Mouse (Mus musculus) mouse trophoblast stem cell (cell line): ENCODE results near the gene Irx5.

ENCODE experiments used
- in situ Hi-C, 2 experiments: fragments of 300-500 bp; cut with MseI, MboI; formaldehyde crosslinking; loops; 2 replicates in 1 of 2; 3 replicates in 1 of 2; pipeline ENCODE4 v1.15.1; 2025

The Irx5 gene

GRCm38 (mm10) chr8:92357398-92357981 is at the start of gene Irx5:
Irx5 (plus strand) TSS chr8:92357625.
- in situ Hi-C loops: no loop called here

GRCm38 (mm10) chr8:92312178-92312577 is 45.2 kb upstream of the Irx5 start:
- in situ Hi-C loops: no loop called here

GRCm38 (mm10) chr8:92313707-92314106 is 43.7 kb upstream of the Irx5 start:
- in situ Hi-C loops: no loop called here

- in situ Hi-C loops: no loop called here
These were observed 33.7 kb upstream of the Irx5 start for GRCm38 (mm10) chr8:92323751-92324150.

GRCm38 (mm10) chr8:92327176-92327575 is 30.2 kb upstream of the Irx5 start:
- in situ Hi-C loops: no loop called here

GRCm38 (mm10) chr8:92329273-92329672 is 28.2 kb upstream of the Irx5 start:
- in situ Hi-C loops: no loop called here

GRCm38 (mm10) chr8:92331811-92332210 is 25.6 kb upstream of the Irx5 start:
- in situ Hi-C loops: no loop called here

GRCm38 (mm10) chr8:92333406-92333805 is 24.0 kb upstream of the Irx5 start:
- in situ Hi-C loops: no loop called here

GRCm38 (mm10) chr8:92335079-92335478 is 22.3 kb upstream of the Irx5 start:
- in situ Hi-C loops: no loop called here

GRCm38 (mm10) chr8:92336041-92336440 is 21.4 kb upstream of the Irx5 start:
- in situ Hi-C loops: no loop called here

GRCm38 (mm10) chr8:92343544-92343943 is 13.9 kb upstream of the Irx5 start:
- in situ Hi-C loops: no loop called here

- in situ Hi-C loops: no loop called here
These were observed 7.4 kb upstream of the Irx5 start for GRCm38 (mm10) chr8:92349898-92350486.

GRCm38 (mm10) chr8:92353405-92353804 is 4.0 kb upstream of the Irx5 start:
- in situ Hi-C loops: no loop called here

GRCm38 (mm10) chr8:92354536-92355482 is 2.6 kb upstream of the Irx5 start:
- in situ Hi-C loops: no loop called here

- in situ Hi-C loops: no loop called here
These were observed 1.5 kb upstream of the Irx5 start for GRCm38 (mm10) chr8:92355701-92356612.

GRCm38 (mm10) chr8:92356613-92357375 is 631 bp upstream of the Irx5 start:
- in situ Hi-C loops: no loop called here

- in situ Hi-C loops: no loop called here
These were observed 945 bp downstream of the Irx5 start for GRCm38 (mm10) chr8:92358141-92358999.

GRCm38 (mm10) chr8:92359000-92359832 is 1.8 kb downstream of the Irx5 start:
- in situ Hi-C loops: no loop called here

- in situ Hi-C loops: no loop called here
These were observed 2.3 kb downstream of the Irx5 start for GRCm38 (mm10) chr8:92359833-92360082.
